8 mouse cellular contexts compared by ENCODE assay signal in the genomic region with DNA sequence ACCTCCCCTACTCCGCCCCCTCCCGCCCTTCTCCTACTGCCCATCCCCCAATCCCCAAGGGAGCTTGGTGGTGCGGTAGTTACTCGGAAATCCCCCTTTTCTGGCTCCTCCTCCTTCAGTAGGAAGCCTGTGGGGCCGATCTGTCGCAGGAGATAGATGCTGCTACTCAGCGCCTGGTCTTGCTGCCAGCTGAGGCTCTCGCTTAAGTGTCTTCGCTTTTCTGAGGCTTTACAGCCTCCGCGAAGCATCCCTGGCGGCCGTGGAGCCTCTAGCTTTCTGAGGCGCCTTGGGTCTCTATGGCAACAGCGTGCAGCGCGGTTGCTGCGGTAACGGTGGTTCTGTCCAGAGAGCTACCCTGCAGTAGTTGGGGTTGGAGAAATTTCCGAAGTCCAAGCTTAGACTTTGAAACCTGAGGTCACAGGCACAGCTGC. TPM values are rescaled to one million over a fixed set of nuclear protein-coding genes. Genes with fewer than 3 reads are reported as not detected.
DNase-seq lines count a peak whose midpoint lies in the region; ATAC-seq lines count a peak whose summit lies in the region.

A gene (minus strand): TSS at position 298 of the 431 bp plus-strand sequence.

- 0 out of 2 replicates have a peak, but pooled peaks cover 6% of the 10 kb centered on the region for H3K9me3 ChIP-seq in heart, embryonic 12.5 days (replicated peaks)
- no peaks in the 10 kb centered on the region for H3K9me3 ChIP-seq in kidney, embryonic 15.5 days (replicated peaks)
- H3K9me3 ChIP-seq in limb, embryonic 13.5 days = no peaks in the 10 kb centered on the region
- no peaks in the 10 kb centered on the region for H3K9me3 ChIP-seq in stomach, embryonic 15.5 days

- H3K27ac ChIP-seq in heart, embryonic 12.5 days (ENCODE audit: poor library complexity, severe bottlenecking) = no peak within 1 kb of the TSS
- no peak within 1 kb of the TSS for H3K27ac ChIP-seq in kidney, embryonic 15.5 days
- no peak within 1 kb of the TSS for H3K27ac ChIP-seq in limb, embryonic 13.5 days
- no peak within 1 kb of the TSS for H3K27ac ChIP-seq in stomach, embryonic 15.5 days

- peak; percentile 33 for ATAC-seq in heart, embryonic 12.5 days (ENCODE audit: insufficient number of reproducible peaks, low FRiP score)
- ATAC-seq in kidney, embryonic 15.5 days (replicated peaks; ENCODE audit: low FRiP score) = peak; percentile 94
- peak; percentile 91 for ATAC-seq in limb, embryonic 13.5 days (ENCODE audit: low FRiP score, low read depth)
- ATAC-seq in stomach, embryonic 15.5 days (ENCODE audit: insufficient read depth, low FRiP score, low read depth) = peak; percentile 66; the same call in 1 of the 2 replicates

- H3K36me3 ChIP-seq in heart, embryonic 12.5 days = no peaks in the 10 kb centered on the region
- no peaks in the 10 kb centered on the region for H3K36me3 ChIP-seq in kidney, embryonic 15.5 days
- H3K36me3 ChIP-seq in limb, embryonic 13.5 days = no peaks in the 10 kb centered on the region
- H3K36me3 ChIP-seq in stomach, embryonic 15.5 days = no peaks in the 10 kb centered on the region

- peak within 1 kb of the TSS; percentile 30 for H3K4me3 ChIP-seq in heart, embryonic 12.5 days
- peak within 1 kb of the TSS; percentile 28 for H3K4me3 ChIP-seq in kidney, embryonic 15.5 days (replicated peaks)
- peak within 1 kb of the TSS; percentile 37 for H3K4me3 ChIP-seq in limb, embryonic 13.5 days
- peak within 1 kb of the TSS; percentile 27; the same call in 1 of the 2 replicates for H3K4me3 ChIP-seq in stomach, embryonic 15.5 days (replicated peaks)

- peaks cover 6% of the 10 kb centered on the region for H3K4me1 ChIP-seq in heart, embryonic 12.5 days (replicated peaks)
- peaks cover 5% of the 10 kb centered on the region for H3K4me1 ChIP-seq in kidney, embryonic 15.5 days
- H3K4me1 ChIP-seq in limb, embryonic 13.5 days = peaks cover 8% of the 10 kb centered on the region
- H3K4me1 ChIP-seq in stomach, embryonic 15.5 days = 0 out of 2 replicates have a peak, but pooled peaks cover 4% of the 10 kb centered on the region

- 2% methylated on average over 20 of the region's 20 CpGs for WGBS in heart, embryonic 12.5 days
- WGBS in kidney, embryonic 15.5 days = 1% methylated on average over 20 of the region's 20 CpGs
- WGBS in limb, embryonic 13.5 days = under 1% methylated on average over 20 of the region's 20 CpGs
- 1% methylated on average over 20 of the region's 20 CpGs for WGBS in stomach, embryonic 15.5 days

- H3K4me2 ChIP-seq in heart, embryonic 12.5 days = peak within 1 kb of the TSS; percentile 68
- H3K4me2 ChIP-seq in kidney, embryonic 15.5 days = peak within 1 kb of the TSS; percentile 56
- H3K4me2 ChIP-seq in limb, embryonic 13.5 days (replicated peaks) = peak within 1 kb of the TSS; percentile 70
- peak within 1 kb of the TSS; percentile 48 for H3K4me2 ChIP-seq in stomach, embryonic 15.5 days

- no peaks in the 10 kb centered on the region for H3K27me3 ChIP-seq in heart, embryonic 12.5 days (replicated peaks)
- no peaks in the 10 kb centered on the region for H3K27me3 ChIP-seq in kidney, embryonic 15.5 days
- H3K27me3 ChIP-seq in limb, embryonic 13.5 days = no peaks in the 10 kb centered on the region
- H3K27me3 ChIP-seq in stomach, embryonic 15.5 days (replicated peaks) = no peaks in the 10 kb centered on the region

- peak; percentile 38 to 57 for DNase-seq in spleen, adult 18-20 months
- no peak for DNase-seq in spleen, adult 12 weeks (ENCODE audit: low spot score)
- DNase-seq in embryo, embryonic 11.5 days (ENCODE audit: low read depth, low spot score) = peak; percentile 59
- DNase-seq in naive thymus-derived CD4-positive, alpha-beta T cell, adult 2 months (ENCODE audit: low read depth) = peak; percentile 35

- H3K9ac ChIP-seq in heart, embryonic 12.5 days = no peak within 1 kb of the TSS
- H3K9ac ChIP-seq in kidney, embryonic 15.5 days = no peak within 1 kb of the TSS
- peak within 1 kb of the TSS; percentile 46; the same call in 1 of the 2 replicates for H3K9ac ChIP-seq in limb, embryonic 13.5 days
- no peak within 1 kb of the TSS for H3K9ac ChIP-seq in stomach, embryonic 15.5 days

RNA-seq across cellular contexts. Expression of the gene that starts here (rescaled TPM):
- polyA plus RNA-seq in heart, embryonic 12.5 days (2016; fragmentation: Nextera tagmentation; extraction: Ambion mirVana) = not detected in 2 replicates
- polyA plus RNA-seq in kidney, embryonic 15.5 days (2015; fragmentation: Nextera tagmentation; extraction: Ambion mirVana) = not detected in 2 replicates
- not detected in 2 replicates for polyA plus RNA-seq in limb, embryonic 13.5 days (2015; fragmentation: Nextera tagmentation; extraction: Ambion mirVana)
- polyA plus RNA-seq in stomach, embryonic 15.5 days (2015; fragmentation: Nextera tagmentation; extraction: Ambion mirVana) = not detected in 2 replicates

Comparison
In these comparisons a context has a peak if more than half of its experiments do, and no peak if none do; other contexts are left out.
1. Peak in ATAC-seq, H3K4me3 ChIP-seq and H3K4me2 ChIP-seq in heart, embryonic 12.5 days; RNA of the gene not detected or under 1 TPM.
2. Peak in ATAC-seq, H3K4me3 ChIP-seq and H3K4me2 ChIP-seq in kidney, embryonic 15.5 days; RNA of the gene not detected or under 1 TPM.
3. Peak in ATAC-seq, H3K4me3 ChIP-seq, H3K9ac ChIP-seq and H3K4me2 ChIP-seq in limb, embryonic 13.5 days; RNA of the gene not detected or under 1 TPM.
4. Peak in ATAC-seq, H3K4me3 ChIP-seq and H3K4me2 ChIP-seq in stomach, embryonic 15.5 days; RNA of the gene not detected or under 1 TPM.
5. ATAC-seq: peak in every context shown above with its lines; median percentile 94 in kidney, embryonic 15.5 days; 91 in limb, embryonic 13.5 days; 66 in stomach, embryonic 15.5 days; 33 in heart, embryonic 12.5 days.